Mouse (Mus musculus) cerebellum, adult 18-20 months (tissue): ENCODE measurements at regions not wholly inside any gene's neighbourhood (a gene's known extent, or its start where the extent isn't known, plus 50 kb on each side); places are given as distances from the start of the nearest gene placed in this dataset.
"Not testable (repeated sequence)": the region's sequence is repeated elsewhere in the genome, so short reads cannot be mapped to it uniquely, and the experiment has no call there.

Source experiments
- DNase-seq, 2 experiments: peaks; one replicate each; pipeline ENCODE4 v3.0.0; 2021

- no peak for DNase-seq
Measured at GRCm38 (mm10) chr13:7007091-7007490, 358.5 kb upstream of the Pfkp start.

DNA sequence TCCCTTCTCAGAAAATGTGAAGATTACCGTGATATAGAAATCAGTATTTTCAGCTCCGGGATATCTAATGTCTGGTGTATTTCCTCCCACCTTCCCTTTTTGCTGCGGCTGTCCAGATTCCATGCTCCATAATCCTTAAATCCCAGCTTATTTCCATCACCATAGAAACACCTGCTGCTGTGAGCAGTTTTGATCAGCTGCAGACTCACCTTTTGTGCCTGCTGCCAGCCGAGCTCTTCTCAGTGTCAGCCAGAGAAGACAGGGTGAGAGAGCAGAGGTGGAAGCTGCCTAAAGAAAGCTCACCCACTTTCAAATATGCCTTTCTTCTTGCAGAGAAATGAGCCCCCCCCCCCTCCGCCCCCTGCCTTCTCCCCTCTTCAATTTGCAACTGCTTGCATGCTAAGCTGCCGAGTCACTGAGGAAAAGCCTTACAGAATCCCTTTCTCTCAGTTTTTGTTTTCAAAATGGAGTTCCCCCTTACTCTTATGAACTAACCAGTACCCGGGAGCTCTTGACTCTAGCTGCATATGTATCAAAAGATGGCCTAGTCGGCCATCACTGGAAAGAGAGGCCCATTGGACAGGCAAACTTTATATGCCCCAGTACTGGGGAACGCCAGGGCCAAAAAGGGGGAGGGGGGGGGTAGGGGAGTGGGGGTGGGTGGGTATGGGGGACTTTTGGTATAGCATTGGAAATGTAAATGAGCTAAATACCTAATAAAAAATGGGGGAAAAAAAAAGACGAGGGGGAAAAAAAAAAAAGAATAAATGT, 350.1 kb upstream of the Pfkp start:
- not testable (repeated sequence) for DNase-seq

DNA sequence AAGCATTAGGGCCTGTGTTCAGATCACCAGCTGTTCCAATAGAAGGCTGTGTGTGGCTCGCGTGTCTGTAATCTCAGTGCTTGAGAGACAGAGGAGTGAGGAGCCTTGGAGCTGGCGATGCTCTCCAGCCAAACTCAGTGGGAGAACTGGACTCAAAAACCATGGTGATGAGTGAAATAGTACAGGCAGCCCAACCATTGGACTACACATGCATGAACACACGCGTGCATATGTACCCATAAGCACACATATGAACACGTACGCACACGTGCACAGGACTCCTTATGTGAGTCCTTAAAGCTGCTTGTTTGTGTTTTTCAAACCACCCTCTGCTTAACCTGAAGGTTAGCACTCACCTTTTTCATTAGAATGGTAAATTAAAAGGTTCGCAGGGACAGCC, 349.5 kb upstream of the Pfkp start:
- DNase-seq = no peak

DNA sequence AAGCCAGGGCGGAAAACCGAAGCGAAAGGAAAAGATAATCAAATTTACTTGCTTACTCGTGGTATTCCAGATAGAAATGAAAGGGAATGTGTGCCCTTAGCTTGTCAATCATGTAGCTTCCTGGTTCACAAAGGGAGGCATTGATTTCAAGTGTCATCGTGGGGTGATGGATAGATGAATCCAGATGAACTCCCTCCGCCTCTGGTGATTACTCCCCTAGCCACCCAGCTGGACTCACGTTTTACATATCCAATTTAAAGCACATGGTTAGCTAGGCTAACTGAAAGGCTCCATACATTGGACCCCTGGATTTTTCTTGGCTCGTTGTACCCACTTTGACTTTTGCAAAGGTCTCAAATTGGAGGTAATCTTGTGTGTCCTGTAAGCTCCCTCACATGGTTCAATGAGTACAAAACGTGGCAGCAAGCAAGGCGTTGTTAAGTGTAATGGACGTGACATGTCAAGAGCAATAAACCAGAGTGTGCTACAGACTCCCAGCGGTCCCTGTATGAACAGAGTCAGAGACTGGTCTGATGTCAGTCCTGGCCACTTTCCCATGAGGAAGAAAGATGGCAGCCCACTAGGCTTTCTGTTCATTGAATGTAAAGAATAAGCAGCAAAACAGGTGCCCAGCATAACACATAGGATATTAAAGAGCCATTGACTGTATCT, 343.9 kb upstream of the Pfkp start:
- DNase-seq = no peak

GRCm38 (mm10) chr13:6991714-6992113, 343.1 kb upstream of the Pfkp start:
- no peak for DNase-seq

GRCm38 (mm10) chr13:6985012-6985996, 336.7 kb upstream of the Pfkp start:
- no peak for DNase-seq

- no peak for DNase-seq
Measured at GRCm38 (mm10) chr13:6955713-6956112, 307.1 kb upstream of the Pfkp start.

GRCm38 (mm10) chr13:6924136-6924535, 275.6 kb upstream of the Pfkp start:
- no peak for DNase-seq

- DNase-seq = no peak
Measured at GRCm38 (mm10) chr13:6922357-6922721, 273.8 kb upstream of the Pfkp start.

GRCm38 (mm10) chr13:6921691-6922356, 273.2 kb upstream of the Pfkp start:
- no peak for DNase-seq

GRCm38 (mm10) chr13:6906000-6906399, 257.4 kb upstream of the Pfkp start:
- no peak for DNase-seq

- no peak for DNase-seq
Measured at GRCm38 (mm10) chr13:6901682-6902081, 253.1 kb upstream of the Pfkp start.

- DNase-seq = no peak
Measured at GRCm38 (mm10) chr13:6897666-6898065, 249.1 kb upstream of the Pfkp start.

DNA sequence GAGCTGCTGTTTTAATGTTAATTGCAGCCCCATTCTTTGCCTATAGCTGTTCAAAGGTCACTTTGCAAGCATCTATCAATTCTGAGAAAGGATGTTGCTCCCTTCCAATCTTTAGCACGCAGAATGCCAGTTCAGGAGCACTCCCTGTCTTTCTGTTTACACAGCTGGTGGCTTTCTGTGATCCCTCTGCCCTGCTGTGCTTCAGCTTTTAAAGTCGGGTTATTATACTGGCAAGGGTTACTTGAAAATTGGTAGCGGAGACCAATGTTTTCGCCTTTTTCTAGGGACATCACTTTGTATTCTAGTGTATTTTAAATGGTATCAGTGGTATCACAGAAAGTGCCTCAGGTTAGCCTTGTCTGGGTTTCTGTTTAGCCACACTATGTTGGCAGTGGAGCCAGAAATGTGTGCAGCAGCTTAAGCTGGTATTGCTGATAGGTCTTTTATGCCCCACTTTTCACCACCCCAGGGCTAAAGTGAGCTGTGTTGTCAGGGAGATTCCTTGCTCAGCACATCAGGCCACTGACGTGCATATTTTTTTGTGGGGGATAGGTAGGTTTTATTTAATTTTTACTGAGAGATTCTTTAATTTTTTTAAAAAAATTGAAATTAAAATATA, 243.0 kb upstream of the Pfkp start:
- no peak for DNase-seq

- not testable (repeated sequence) for DNase-seq
Measured at GRCm38 (mm10) chr13:6889446-6889845, 240.9 kb upstream of the Pfkp start.

DNA sequence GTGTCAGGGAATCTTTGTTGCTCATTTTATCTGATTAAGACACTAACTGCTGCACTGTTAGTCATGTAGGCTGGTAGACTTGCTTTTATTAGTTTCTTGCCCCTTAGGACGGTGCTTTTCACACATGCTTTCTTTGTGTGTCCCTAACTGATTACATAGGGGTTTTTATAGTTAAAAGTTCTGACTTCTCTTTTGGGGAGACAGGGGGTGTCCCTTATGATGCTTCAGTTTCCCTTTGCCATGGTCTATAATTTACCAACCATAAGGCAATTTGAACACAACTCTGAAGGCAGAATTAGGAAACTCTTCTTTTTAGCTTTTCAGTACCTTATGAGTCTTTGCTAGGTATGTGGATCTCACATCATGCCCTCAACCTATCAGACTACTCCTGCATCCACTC, 239.8 kb upstream of the Pfkp start:
- no peak for DNase-seq

- DNase-seq = no peak
Measured at GRCm38 (mm10) chr13:6877018-6877901, 228.7 kb upstream of the Pfkp start.

DNA sequence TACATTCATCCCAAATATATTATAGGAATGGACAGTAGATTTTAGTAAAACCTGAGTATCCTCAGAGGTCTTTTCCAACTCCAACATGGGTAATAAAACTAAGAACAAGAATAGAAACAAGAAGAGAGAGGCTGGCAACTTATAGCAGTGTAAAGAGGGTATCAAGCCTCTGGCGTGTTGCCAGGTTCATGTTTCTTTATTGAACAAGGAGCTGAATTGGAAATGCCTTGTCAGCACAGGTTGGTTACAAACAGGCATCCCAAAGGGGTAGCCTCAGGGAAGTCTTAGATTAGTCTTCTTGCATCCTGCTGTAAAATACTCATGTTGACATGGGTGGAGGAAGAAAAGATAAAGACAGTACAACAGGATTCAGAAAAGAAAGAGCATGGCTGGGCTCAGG, 213.6 kb upstream of the Pfkp start:
- no peak for DNase-seq

GRCm38 (mm10) chr13:6859551-6859950, 211.0 kb upstream of the Pfkp start:
- DNase-seq = no peak

- DNase-seq = no peak
Measured at GRCm38 (mm10) chr13:6855199-6856148, 206.9 kb upstream of the Pfkp start.
